Mouse (Mus musculus) ES-Bruce4 (cell line): ENCODE measurements around the gene Tmem139.

ENCODE experiments used
- CTCF ChIP-seq: IDR thresholded peaks from one replicate; pipeline ENCODE4 v1.8.1; 2011; ENCODE audit warnings: low read depth, low read length
- EP300 ChIP-seq: IDR thresholded peaks from 2 replicates; pipeline ENCODE4 v1.6.1; 2011; ENCODE audit warnings: low read depth, low read length; ENCODE audit not compliant: insufficient read depth
- POLR2A ChIP-seq: IDR thresholded peaks from one replicate; pipeline ENCODE4 v1.8.1; 2011; ENCODE audit warnings: low read length; ENCODE audit not compliant: insufficient read depth

DNA sequence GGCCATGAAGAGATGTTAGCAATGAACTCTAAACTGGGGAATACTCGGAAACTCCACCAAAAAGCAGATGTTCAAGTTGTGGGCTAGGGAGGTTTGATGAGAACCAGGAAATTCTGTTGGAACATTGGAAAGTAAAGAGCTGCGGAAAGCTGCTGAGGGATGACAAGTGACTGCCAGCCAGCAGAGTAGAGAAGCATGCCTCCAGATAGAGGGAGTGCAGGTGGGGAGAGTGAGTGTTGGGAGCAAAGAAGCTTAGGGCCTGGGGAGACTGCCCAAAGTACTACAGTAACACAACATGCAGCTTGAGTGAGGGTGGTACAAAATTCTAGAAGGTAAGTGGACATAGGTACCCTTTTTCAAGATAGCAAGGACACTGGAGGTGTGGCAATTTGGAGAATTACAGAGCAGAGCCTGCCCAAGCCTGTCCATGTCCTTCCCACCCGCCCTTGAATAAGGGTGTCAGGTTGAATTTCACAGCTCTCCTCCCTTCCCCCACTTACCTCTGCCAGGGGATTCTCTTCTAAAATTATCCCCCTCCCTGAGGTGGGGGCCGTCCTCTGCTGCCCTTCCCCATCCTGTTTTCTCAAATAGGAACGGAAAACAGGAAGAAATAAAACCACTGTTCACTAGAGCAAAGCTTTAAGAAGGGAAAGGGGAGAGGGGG, 21.2 kb downstream of the Tmem139 start:
- TF ChIP-seq CTCF (no peak), POLR2A (no peak), EP300 (no peak)
